ENCODE assay signal across 8 mouse cellular contexts in the genomic region with DNA sequence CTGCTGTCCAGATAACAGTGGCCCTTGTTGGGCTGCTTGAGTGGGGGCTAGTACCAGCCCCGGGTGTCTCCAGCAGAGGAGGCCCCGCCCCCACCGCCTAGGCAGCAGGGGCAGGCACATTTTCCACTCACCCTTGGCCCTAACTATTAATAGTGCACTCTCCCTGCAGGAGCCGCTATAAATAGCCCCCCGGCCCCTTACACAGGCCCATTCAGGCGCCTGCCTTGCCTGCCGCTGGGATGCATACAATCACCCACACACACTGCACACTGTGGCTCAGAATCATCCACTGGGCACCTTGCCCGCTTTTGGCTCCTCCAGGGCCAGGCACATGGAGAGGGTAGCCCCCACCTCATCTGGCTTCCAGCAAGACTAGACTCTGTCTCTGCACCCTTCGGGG. TPM values are rescaled to one million over a fixed set of nuclear protein-coding genes. Genes with fewer than 3 reads are reported as not detected.
DNase-seq lines count a peak whose midpoint lies in the region; ATAC-seq and TF ChIP-seq lines count a peak whose summit lies in the region.

No protein-coding gene starts in this region.

- no peak overlapping the region for H3ac ChIP-seq in myocyte (ENCODE audit: control insufficient read depth, insufficient read length)

- H3K4me2 ChIP-seq in embryonic facial prominence, embryonic 12.5 days (replicated peaks) = peak overlapping the region; percentile 9
- H3K4me2 ChIP-seq in limb, embryonic 14.5 days (replicated peaks; ENCODE audit: low read depth, low read length, severe bottlenecking) = 0 out of 2 replicates have a peak overlapping the region, but pooled peaks have one; percentile 15
- H3K4me2 ChIP-seq in myocyte (ENCODE audit: low read depth) = peak overlapping the region; percentile 44

- TF ChIP-seq POLR2A in limb, embryonic 14.5 days (IDR thresholded peaks at IDR 0.05; ENCODE audit: borderline replicate concordance, extremely low read depth, insufficient read depth, insufficient read length) = no peak
- TF ChIP-seq POLR2A in myocyte (IDR thresholded peaks at IDR 0.05; ENCODE audit: insufficient read length, low read depth) = no peak

- no peaks in the 10 kb centered on the region for H3K79me2 ChIP-seq in myocyte (ENCODE audit: control insufficient read depth, insufficient read depth)

- no peak overlapping the region for H3K9ac ChIP-seq in embryonic facial prominence, embryonic 12.5 days
- H3K9ac ChIP-seq in limb, embryonic 14.5 days (ENCODE audit: low read depth, low read length, severe bottlenecking) = peak overlapping the region; percentile 28; the same call in 1 of the 2 replicates

- peak; percentile 74; the same call in 1 of the 2 replicates for ATAC-seq in embryonic facial prominence, embryonic 12.5 days (ENCODE audit: insufficient number of reproducible peaks, insufficient read depth, low FRiP score, low TSS enrichment)
- ATAC-seq in limb, embryonic 14.5 days (ENCODE audit: low FRiP score, low read depth) = peak; percentile 70
- no peak for ATAC-seq in activated CD4-positive, CD25-positive, alpha-beta regulatory T cell, adult 4 months

- DNase-seq in adrenal gland, adult 8-10 months = peak; percentile 59
- DNase-seq in heart, embryonic 10.5 days (ENCODE audit: low spot score) = peak; percentile 96
- DNase-seq in kidney, adult 9 months = peak; percentile 81
- DNase-seq in limb, embryonic 14.5 days (ENCODE audit: low spot score) = peak; percentile 70
- DNase-seq in thymus, adult 18-20 months = no peak

- peak overlapping the region; percentile 14; the same call in 1 of the 2 replicates for H3K27ac ChIP-seq in embryonic facial prominence, embryonic 12.5 days
- H3K27ac ChIP-seq in heart, embryonic 10.5 days = peak overlapping the region; percentile 95
- peak overlapping the region; percentile 79 for H3K27ac ChIP-seq in limb, embryonic 14.5 days (replicated peaks; ENCODE audit: low read depth, low read length)

- H3K27me3 ChIP-seq in embryonic facial prominence, embryonic 12.5 days = no peaks in the 10 kb centered on the region
- H3K27me3 ChIP-seq in heart, embryonic 10.5 days (ENCODE audit: insufficient read depth, poor library complexity, severe bottlenecking) = no peaks in the 10 kb centered on the region
- H3K27me3 ChIP-seq in limb, embryonic 14.5 days (ENCODE audit: control insufficient read depth, insufficient read depth, low read length) = no peaks in the 10 kb centered on the region
- no peaks in the 10 kb centered on the region for H3K27me3 ChIP-seq in myocyte (ENCODE audit: control insufficient read depth, insufficient read depth, insufficient read length)

- WGBS in embryonic facial prominence, embryonic 12.5 days = 14% methylated on average over 9 of the region's 9 CpGs
- WGBS in heart, embryonic 10.5 days = 8% methylated on average over 9 of the region's 9 CpGs
- 25% methylated on average over 9 of the region's 9 CpGs for WGBS in limb, embryonic 14.5 days

- H3K9me3 ChIP-seq in embryonic facial prominence, embryonic 12.5 days = no peaks in the 10 kb centered on the region
- H3K9me3 ChIP-seq in heart, embryonic 10.5 days = no peaks in the 10 kb centered on the region
- no peaks in the 10 kb centered on the region for H3K9me3 ChIP-seq in limb, embryonic 14.5 days (ENCODE audit: control insufficient read depth, low read length)

- no peak overlapping the region for H3K4me3 ChIP-seq in embryonic facial prominence, embryonic 12.5 days
- H3K4me3 ChIP-seq in heart, embryonic 10.5 days = peak overlapping the region; percentile 38
- H3K4me3 ChIP-seq in limb, embryonic 14.5 days (replicated peaks; ENCODE audit: low read length) = no peak overlapping the region
- H3K4me3 ChIP-seq in myocyte = no peak overlapping the region

- H3K36me3 ChIP-seq in embryonic facial prominence, embryonic 12.5 days = no peaks in the 10 kb centered on the region
- no peaks in the 10 kb centered on the region for H3K36me3 ChIP-seq in heart, embryonic 10.5 days
- no peaks in the 10 kb centered on the region for H3K36me3 ChIP-seq in limb, embryonic 14.5 days (ENCODE audit: control insufficient read depth, insufficient read depth, low read length)
- no peaks in the 10 kb centered on the region for H3K36me3 ChIP-seq in myocyte (ENCODE audit: control insufficient read depth, insufficient read depth)

- H3K4me1 ChIP-seq in embryonic facial prominence, embryonic 12.5 days = peaks cover 19% of the 10 kb centered on the region
- peaks cover 77% of the 10 kb centered on the region for H3K4me1 ChIP-seq in heart, embryonic 10.5 days
- H3K4me1 ChIP-seq in limb, embryonic 14.5 days (ENCODE audit: control insufficient read depth, insufficient read depth, low read length) = peaks cover 32% of the 10 kb centered on the region

TF ChIP-seq in myocyte, 11 proteins besides CTCF, POLR2A, EP300 and RAD21:
- peak in 1 of 3 experiments; percentile 38 for TF ChIP-seq MYOD1 (IDR thresholded peaks at IDR 0.05; ENCODE audit: control insufficient read depth in 1 of 3, insufficient read length in 2 of 3, low read depth in 2 of 3)
- no peak for TF ChIP-seq USF1 (IDR thresholded peaks at IDR 0.05; ENCODE audit: low read depth)

RNA-seq across cellular contexts. Expression of a gene that starts 19.8 kb away (rescaled TPM):
- total RNA-seq in adrenal gland, adult 8-10 months (2022) = 10 to 100 TPM; 40.3 to 51.5 (median 49.2) TPM
- polyA plus RNA-seq in embryonic facial prominence, embryonic 12.5 days (2016; fragmentation: Nextera tagmentation; extraction: Ambion mirVana) = 71.9 and 75.7 TPM in 2 replicates
- polyA plus RNA-seq in heart, embryonic 10.5 days (2016; fragmentation: Nextera tagmentation; extraction: Ambion mirVana) = 98.6 and 126 TPM in 2 replicates
- polyA plus RNA-seq in limb, embryonic 14.5 days (2012; rRNA removed) = 59.3 and 79.1 TPM in 2 replicates
- polyA plus RNA-seq in limb, embryonic 14.5 days (2014; fragmentation: Nextera tagmentation; extraction: Ambion mirVana) = 74.9 and 85.9 TPM in 2 replicates
- 49.3 TPM for polyA plus RNA-seq in myocyte (2012; fragmentation: generic; extraction: Trizol)
- 10 to 100 TPM; 25.4 to 30.9 TPM for polyA plus RNA-seq in activated CD4-positive, CD25-positive, alpha-beta regulatory T cell, adult 4 months (2017; shearing (Covaris generic))

RNA-seq across cellular contexts. Expression of a gene that starts 20.2 kb away (rescaled TPM):
- 10 to 100 TPM; 19.3 to 22.3 (median 20.3) TPM for total RNA-seq in adrenal gland, adult 8-10 months (2022)
- polyA plus RNA-seq in embryonic facial prominence, embryonic 12.5 days (2016; fragmentation: Nextera tagmentation; extraction: Ambion mirVana) = 10.2 and 12.2 TPM in 2 replicates
- 14.6 and 15.2 TPM in 2 replicates for polyA plus RNA-seq in heart, embryonic 10.5 days (2016; fragmentation: Nextera tagmentation; extraction: Ambion mirVana)
- 17.9 and 21.7 TPM in 2 replicates for polyA plus RNA-seq in limb, embryonic 14.5 days (2012; rRNA removed)
- 12.1 and 12.2 TPM in 2 replicates for polyA plus RNA-seq in limb, embryonic 14.5 days (2014; fragmentation: Nextera tagmentation; extraction: Ambion mirVana)
- 15.0 TPM for polyA plus RNA-seq in myocyte (2012; fragmentation: generic; extraction: Trizol)
- polyA plus RNA-seq in activated CD4-positive, CD25-positive, alpha-beta regulatory T cell, adult 4 months (2017; shearing (Covaris generic)) = 10 to 100 TPM; 13.5 to 15.0 TPM

RNA-seq across cellular contexts. Expression of a gene that starts 22.7 kb away (rescaled TPM):
- total RNA-seq in adrenal gland, adult 8-10 months (2022) = 100 to 1,000 TPM in 1 of 4 experiments, 10 to 100 TPM in 3; 62.7 to 164 (median 75.8) TPM
- 50.6 and 56.9 TPM in 2 replicates for polyA plus RNA-seq in embryonic facial prominence, embryonic 12.5 days (2016; fragmentation: Nextera tagmentation; extraction: Ambion mirVana)
- 68.1 and 73.7 TPM in 2 replicates for polyA plus RNA-seq in heart, embryonic 10.5 days (2016; fragmentation: Nextera tagmentation; extraction: Ambion mirVana)
- 15.2 and 20.6 TPM in 2 replicates for polyA plus RNA-seq in limb, embryonic 14.5 days (2012; rRNA removed)
- polyA plus RNA-seq in limb, embryonic 14.5 days (2014; fragmentation: Nextera tagmentation; extraction: Ambion mirVana) = 38.1 and 47.8 TPM in 2 replicates
- 26.9 TPM for polyA plus RNA-seq in myocyte (2012; fragmentation: generic; extraction: Trizol)
- polyA plus RNA-seq in activated CD4-positive, CD25-positive, alpha-beta regulatory T cell, adult 4 months (2017; shearing (Covaris generic)) = 1 to 10 TPM; 2.6 to 3.6 TPM

Comparison
In these comparisons a context has a peak if more than half of its experiments do, and no peak if none do; other contexts are left out.
1. DNase-seq: peak in adrenal gland, adult 8-10 months (single experiment), heart, embryonic 10.5 days (single experiment), kidney, adult 9 months (single experiment) and limb, embryonic 14.5 days (single experiment); none in thymus, adult 18-20 months (0 of 2).
2. H3K27ac ChIP-seq: peak in every context shown above with its lines; median percentile 95 in heart, embryonic 10.5 days; 79 in limb, embryonic 14.5 days; 14 in embryonic facial prominence, embryonic 12.5 days.
3. Peak in every context shown above with its lines, with median percentiles within 50 percentile points of each other: H3K4me2 ChIP-seq.